In genomic region chr17:47888155-47888455, GRCm38 (mm10) we compare ENCODE assay signal across 8 mouse cellular contexts. TPM values are rescaled to one million over a fixed set of nuclear protein-coding genes. Genes with fewer than 3 reads are reported as not detected.
DNase-seq lines count a peak whose midpoint lies in the region; ATAC-seq lines count a peak whose summit lies in the region.

No protein-coding gene starts in this region.

- H3K4me2 ChIP-seq in limb, embryonic 15.5 days, result no peak overlapping the region

- WGBS in limb, embryonic 15.5 days, result 14% methylated on average over 6 of the region's 6 CpGs

- ATAC-seq in limb, embryonic 15.5 days (ENCODE audit: insufficient number of reproducible peaks, low FRiP score, low TSS enrichment, low read depth), result no peak; the same call in 1 of the 2 replicates

- no peak overlapping the region for H3K4me3 ChIP-seq in limb, embryonic 15.5 days

- peak overlapping the region; percentile 71 for H3K27ac ChIP-seq in limb, embryonic 15.5 days

- H3K9ac ChIP-seq in limb, embryonic 15.5 days, result no peak overlapping the region

- DNase-seq in embryo, embryonic 10 days (ENCODE audit: low spot score), result peak; percentile 31
- DNase-seq in embryo, embryonic 10.5 days (ENCODE audit: low spot score), result no peak
- DNase-seq in thymus, postnatal 10 days (ENCODE audit: low spot score in 2 of 2), result peak; percentile 59 to 65
- no peak for DNase-seq in thymus, postnatal 4 days
- peak; percentile 74 for DNase-seq in thymus, postnatal 14 days
- no peak for DNase-seq in adrenal gland, postnatal 10 days
- no peak for DNase-seq in layer of hippocampus, adult 18-20 months (ENCODE audit: low spot score in 2 of 2)

- peaks cover 43% of the 10 kb centered on the region for H3K4me1 ChIP-seq in limb, embryonic 15.5 days

- no peaks in the 10 kb centered on the region for H3K27me3 ChIP-seq in limb, embryonic 15.5 days

- H3K36me3 ChIP-seq in limb, embryonic 15.5 days, result peaks cover 30% of the 10 kb centered on the region

- H3K9me3 ChIP-seq in limb, embryonic 15.5 days, result no peaks in the 10 kb centered on the region

RNA-seq across cellular contexts. Expression of gene Foxp4, which starts 36.3 kb away (rescaled TPM):
- polyA plus RNA-seq in limb, embryonic 15.5 days (2015; fragmentation: Nextera tagmentation; extraction: Ambion mirVana), result 18.2 and 22.4 TPM in 2 replicates
- 10 to 100 TPM; 24.8 to 25.6 TPM for total RNA-seq in adrenal gland, postnatal 10 days (2021)
- total RNA-seq in layer of hippocampus, adult 18-20 months (2021), result 10 to 100 TPM; 49.7 to 56.1 TPM

RNA-seq across cellular contexts. Expression of gene Mdfi, which starts 53.6 kb away (rescaled TPM):
- 17.5 and 18.2 TPM in 2 replicates for polyA plus RNA-seq in limb, embryonic 15.5 days (2015; fragmentation: Nextera tagmentation; extraction: Ambion mirVana)
- total RNA-seq in adrenal gland, postnatal 10 days (2021), result 1 to 10 TPM; 4.2 to 5.3 TPM
- total RNA-seq in layer of hippocampus, adult 18-20 months (2021), result under 1 TPM; 0.56 to 0.57 TPM

Comparison
In these comparisons a context has a peak if more than half of its experiments do, and no peak if none do; other contexts are left out.
1. DNase-seq: peak in embryo, embryonic 10 days (single experiment), thymus, postnatal 10 days (2 of 2) and thymus, postnatal 14 days (single experiment); none in embryo, embryonic 10.5 days (single experiment), thymus, postnatal 4 days (single experiment), adrenal gland, postnatal 10 days (single experiment) and layer of hippocampus, adult 18-20 months (0 of 2).